Mouse (Mus musculus) regulatory T cell (primary cell): ENCODE data around the gene Gm47955.

ENCODE experiments used
- in situ Hi-C: fragments of 300-600 bp; cut with MboI, MseI; formaldehyde crosslinking; loops from one replicate; pipeline ENCODE4 v1.15.1; 2025; ENCODE audit warnings: high pct_unique_total_duplicates

The Gm47955 gene

GRCm38 (mm10) chr1:82992093-82992492 lies 32.0 kb downstream of the Gm47955 start:
- in situ Hi-C loops: no loop called here

DNA sequence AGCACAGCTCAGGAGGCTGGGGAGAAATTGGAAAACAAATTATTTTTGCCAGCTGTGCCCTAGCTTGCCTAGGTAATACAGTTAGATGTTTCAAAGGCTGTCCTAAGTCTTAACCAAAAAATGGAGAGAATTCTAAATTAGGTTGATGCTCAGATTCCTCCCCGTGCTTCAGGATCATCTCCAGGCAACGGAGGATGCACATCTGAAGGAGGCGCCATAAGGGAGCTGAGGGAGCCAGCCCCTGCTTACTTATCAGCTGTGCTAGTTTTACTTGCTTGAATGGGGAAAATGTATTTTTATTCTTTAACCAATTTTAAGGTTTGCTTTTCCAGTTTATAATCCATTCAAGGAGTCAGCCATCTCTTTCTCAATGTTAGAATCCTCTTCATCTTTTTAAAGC lies 33.9 kb downstream of the Gm47955 start:
- in situ Hi-C loops: no loop called here

DNA sequence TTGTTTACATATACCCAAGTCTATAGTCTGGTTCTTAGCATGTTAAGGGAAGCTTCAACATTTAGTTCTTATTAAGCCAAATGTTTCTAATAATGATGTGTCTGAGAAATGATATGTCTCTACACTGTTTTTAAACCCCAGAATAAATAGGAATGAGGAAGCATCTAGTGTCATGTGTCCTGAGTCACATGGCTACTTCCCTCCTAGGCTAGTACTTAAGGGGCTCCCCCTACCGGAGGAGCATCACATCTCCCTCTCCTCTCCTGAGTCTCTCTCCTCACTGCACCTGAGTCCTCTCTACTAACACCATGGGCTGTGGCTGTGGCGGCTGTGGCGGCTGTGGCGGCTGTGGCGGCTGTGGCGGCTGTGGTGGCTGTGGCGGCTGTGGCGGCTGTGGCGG lies 40.2 kb downstream of the Gm47955 start, which contains the start of gene Gm47959:
TSS of gene Gm47959 (plus strand) at position 243 of the 400 bp plus-strand sequence.
- in situ Hi-C loops: loop anchor here (5.0 to 25.0 kb wide), 2 partner anchors 98 to 663 kb away; no protein-coding TSS in a partner anchor

DNA sequence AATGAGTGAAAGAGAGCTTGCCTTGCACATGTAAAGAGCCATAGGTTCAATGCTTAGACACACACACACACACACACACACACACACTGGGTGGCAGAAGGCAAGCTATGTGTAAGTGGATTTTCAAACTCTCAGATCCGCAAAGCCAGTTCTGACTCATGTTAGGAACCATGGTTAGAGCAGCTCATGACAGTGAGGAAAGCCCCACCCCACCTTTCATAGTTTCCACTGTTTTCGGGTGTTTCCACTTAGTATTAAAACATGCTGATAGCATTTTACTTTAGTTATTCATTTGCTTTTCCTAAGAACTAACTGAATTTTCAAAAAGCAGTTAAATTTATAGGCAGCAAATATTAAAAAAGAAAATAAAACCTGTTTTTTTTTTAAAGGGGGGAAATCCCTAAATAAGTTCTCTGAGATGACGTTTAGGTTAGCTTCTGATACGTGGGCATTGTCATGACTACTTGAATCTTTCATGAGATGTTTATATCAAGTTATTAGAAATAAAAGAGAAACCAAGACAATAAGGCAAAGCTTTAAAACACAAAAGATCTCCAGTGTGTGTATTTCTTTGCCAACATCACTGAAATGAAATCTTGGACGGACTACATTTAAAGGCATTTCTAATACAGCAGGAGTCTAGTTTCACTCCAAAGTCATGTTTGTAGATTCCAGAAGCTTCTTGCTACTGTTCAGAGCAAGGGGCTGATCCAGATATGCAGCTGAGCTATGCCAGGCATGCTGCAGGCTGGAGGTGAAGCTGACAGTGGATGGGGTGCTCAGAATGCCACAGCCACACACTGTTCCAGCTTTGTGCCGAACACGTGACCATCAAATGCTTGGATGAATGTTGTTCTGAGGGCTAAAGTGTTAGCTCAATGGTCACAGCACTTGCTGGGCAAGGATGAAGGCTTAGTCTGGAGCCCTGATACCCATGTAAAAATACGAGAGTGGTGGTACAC lies 46.4 kb downstream of the Gm47955 start:
- in situ Hi-C loops: loop anchor here (25.0 kb wide), 1 partner anchor 669 kb away; no protein-coding TSS in a partner anchor

GRCm38 (mm10) chr1:83007471-83007870 lies 47.4 kb downstream of the Gm47955 start:
- in situ Hi-C loops: loop anchor here (25.0 kb wide), 1 partner anchor 670 kb away; no protein-coding TSS in a partner anchor
